Mouse (Mus musculus): ENCODE results near the gene Arpc2. TPM values are rescaled to one million over a fixed set of nuclear protein-coding genes. Genes with fewer than 3 reads are reported as not detected.

Gene Arpc2
- total and polyA plus RNA-seq, 3 experiments, result 108 to 423 (median 141) TPM

- Histone ChIP-seq H3K36me3 (ENCODE audit: control insufficient read depth in 1 of 2, insufficient read depth in 2 of 2, low read length in 2 of 2) (peaks cover 31 to 36% of the 10 kb centered on the region in 2 experiments), H3K79me2 (ENCODE audit: control insufficient read depth, insufficient read depth, low read length, poor library complexity) (peaks cover 14% of the 10 kb centered on the region), H3K9me3 (replicated peaks; ENCODE audit: insufficient read depth, low read length) (no peaks in the 10 kb centered on the region), H3K4me1 (ENCODE audit: control insufficient read depth in 1 of 2, insufficient read depth in 2 of 2, low read length in 2 of 2) (peaks cover 17% of the 10 kb centered on the region in 2 experiments), H3K4me3 (ENCODE audit: control insufficient read depth in 1 of 2, insufficient read depth in 1 of 2, low read depth in 2 of 2, low read length in 2 of 2) (no peak overlapping the region), H3K27me3 (ENCODE audit: control insufficient read depth in 1 of 2, insufficient read depth in 2 of 2, low read length in 2 of 2) (no peaks in the 10 kb centered on the region), H3K9ac (ENCODE audit: control insufficient read depth, low read depth, low read length, poor library complexity, severe bottlenecking) (no peak overlapping the region), H3K27ac (ENCODE audit: control insufficient read depth, low read depth, low read length) (no peak overlapping the region)
- no peak for TF ChIP-seq JUND (IDR thresholded peaks at IDR 0.05; ENCODE audit: low read depth, low read length)
- TF ChIP-seq CHD2 (IDR thresholded peaks at IDR 0.05; ENCODE audit: low read length), result no peak
- TF ChIP-seq GATA1 (IDR thresholded peaks at IDR 0.05; ENCODE audit: low read depth, low read length), result no peak
- DNase-seq (ENCODE audit: low read depth, low spot score), result no peak
These were observed 14.2 kb downstream of the Arpc2 start for GRCm38 (mm10) chr1:74250096-74250495.

GRCm38 (mm10) chr1:74255704-74256345, 19.9 kb downstream of the Arpc2 start:
- H3K27ac ChIP-seq (ENCODE audit: control insufficient read depth, low read depth, low read length), result no peak overlapping the region
- H3K4me3 ChIP-seq (ENCODE audit: control insufficient read depth in 1 of 2, insufficient read depth in 1 of 2, low read depth in 2 of 2, low read length in 2 of 2), result no peak overlapping the region
- no peaks in the 10 kb centered on the region for H3K4me1 ChIP-seq (ENCODE audit: control insufficient read depth in 1 of 2, insufficient read depth in 2 of 2, low read length in 2 of 2)
- H3K79me2 ChIP-seq (ENCODE audit: control insufficient read depth, insufficient read depth, low read length, poor library complexity), result no peaks in the 10 kb centered on the region
- H3K27me3 ChIP-seq (ENCODE audit: control insufficient read depth in 1 of 2, insufficient read depth in 2 of 2, low read length in 2 of 2), result no peaks in the 10 kb centered on the region
- no peak overlapping the region for H3K9ac ChIP-seq (ENCODE audit: control insufficient read depth, low read depth, low read length, poor library complexity, severe bottlenecking)
- no peaks in the 10 kb centered on the region for H3K9me3 ChIP-seq (replicated peaks; ENCODE audit: insufficient read depth, low read length)
- TF ChIP-seq SMC3 (IDR thresholded peaks at IDR 0.05; ENCODE audit: low read depth, low read length) (no peak), POLR2A (IDR thresholded peaks at IDR 0.05; ENCODE audit: control insufficient read depth in 1 of 2, insufficient read depth in 1 of 2, low read depth in 1 of 2, low read length in 2 of 2, poor library complexity in 1 of 2) (0 out of 4 replicates have a peak, but pooled peaks of 1 of the 2 experiments have one; percentile 12)
- DNase-seq (ENCODE audit: low read depth, low spot score), result no peak
- H3K36me3 ChIP-seq (ENCODE audit: control insufficient read depth in 1 of 2, insufficient read depth in 2 of 2, low read length in 2 of 2), result peaks cover 0 to 48% of the 10 kb centered on the region in 2 experiments; a peak in 2 of 4 replicates

GRCm38 (mm10) chr1:74256782-74257181, 20.9 kb downstream of the Arpc2 start:
- H3K9me3 ChIP-seq (replicated peaks; ENCODE audit: insufficient read depth, low read length), result no peaks in the 10 kb centered on the region
- TF ChIP-seq GATA1 (IDR thresholded peaks at IDR 0.05; ENCODE audit: low read depth, low read length), result no peak
- TF ChIP-seq TBP (IDR thresholded peaks at IDR 0.05; ENCODE audit: low read depth, low read length), result no peak
- no peak for TF ChIP-seq MAZ (IDR thresholded peaks at IDR 0.05; ENCODE audit: low read depth, low read length)
- no peak for TF ChIP-seq E2F4 (IDR thresholded peaks at IDR 0.05; ENCODE audit: borderline replicate concordance, low read depth, low read length)
- no peak for TF ChIP-seq BHLHE40 (IDR thresholded peaks at IDR 0.05; ENCODE audit: borderline replicate concordance, low read depth, low read length)
- no peak for TF ChIP-seq GABPA (IDR thresholded peaks at IDR 0.05; ENCODE audit: low read depth, low read length)
- TF ChIP-seq TAL1 (IDR thresholded peaks at IDR 0.05; ENCODE audit: low read length), result no peak
- no peak for TF ChIP-seq USF1 (IDR thresholded peaks at IDR 0.05; ENCODE audit: low read depth, low read length)
- no peak for TF ChIP-seq RCOR1 (IDR thresholded peaks at IDR 0.05; ENCODE audit: low read depth, low read length)
- TF ChIP-seq CHD1 (IDR thresholded peaks at IDR 0.05; ENCODE audit: low read depth, low read length), result no peak
- TF ChIP-seq NRF1 (IDR thresholded peaks at IDR 0.05; ENCODE audit: insufficient read depth, low read depth, low read length, poor library complexity, severe bottlenecking), result no peak
- no peak for TF ChIP-seq ZMIZ1 (IDR thresholded peaks at IDR 0.05; ENCODE audit: low read depth, low read length)
- no peak for TF ChIP-seq MXI1 (IDR thresholded peaks at IDR 0.05; ENCODE audit: low read depth, low read length)
- no peak for TF ChIP-seq MAFK (IDR thresholded peaks at IDR 0.05; ENCODE audit: borderline replicate concordance, low read depth, low read length)
- TF ChIP-seq TCF12 (IDR thresholded peaks at IDR 0.05; ENCODE audit: low read depth, low read length), result no peak
- no peak for TF ChIP-seq UBTF (IDR thresholded peaks at IDR 0.05; ENCODE audit: borderline replicate concordance, insufficient read depth, low read depth, low read length)
- no peak for TF ChIP-seq EP300 (IDR thresholded peaks at IDR 0.05; ENCODE audit: low read depth in 1 of 2, low read length in 2 of 2)
- no peak for TF ChIP-seq ZC3H11A (IDR thresholded peaks at IDR 0.05; ENCODE audit: low read depth, low read length)
- TF ChIP-seq POLR2A (IDR thresholded peaks at IDR 0.05; ENCODE audit: control insufficient read depth in 1 of 2, insufficient read depth in 1 of 2, low read depth in 1 of 2, low read length in 2 of 2, poor library complexity in 1 of 2), result no peak
- H3K9ac ChIP-seq (ENCODE audit: control insufficient read depth, low read depth, low read length, poor library complexity, severe bottlenecking), result no peak overlapping the region
- no peaks in the 10 kb centered on the region for H3K4me1 ChIP-seq (ENCODE audit: control insufficient read depth in 1 of 2, insufficient read depth in 2 of 2, low read length in 2 of 2)
- DNase-seq (ENCODE audit: low read depth, low spot score), result no peak
- H3K27me3 ChIP-seq (ENCODE audit: control insufficient read depth in 1 of 2, insufficient read depth in 2 of 2, low read length in 2 of 2), result no peaks in the 10 kb centered on the region
- no peaks in the 10 kb centered on the region for H3K79me2 ChIP-seq (ENCODE audit: control insufficient read depth, insufficient read depth, low read length, poor library complexity)
- H3K36me3 ChIP-seq (ENCODE audit: control insufficient read depth in 1 of 2, insufficient read depth in 2 of 2, low read length in 2 of 2), result peaks cover 0 to 46% of the 10 kb centered on the region in 2 experiments; a peak in 2 of 4 replicates
- no peak overlapping the region for H3K27ac ChIP-seq (ENCODE audit: control insufficient read depth, low read depth, low read length)
- no peak overlapping the region for H3K4me3 ChIP-seq (ENCODE audit: control insufficient read depth in 1 of 2, insufficient read depth in 1 of 2, low read depth in 2 of 2, low read length in 2 of 2)

Measured in MEL (cell line).